8 mouse cellular contexts compared by ENCODE assay signal in the genomic region with DNA sequence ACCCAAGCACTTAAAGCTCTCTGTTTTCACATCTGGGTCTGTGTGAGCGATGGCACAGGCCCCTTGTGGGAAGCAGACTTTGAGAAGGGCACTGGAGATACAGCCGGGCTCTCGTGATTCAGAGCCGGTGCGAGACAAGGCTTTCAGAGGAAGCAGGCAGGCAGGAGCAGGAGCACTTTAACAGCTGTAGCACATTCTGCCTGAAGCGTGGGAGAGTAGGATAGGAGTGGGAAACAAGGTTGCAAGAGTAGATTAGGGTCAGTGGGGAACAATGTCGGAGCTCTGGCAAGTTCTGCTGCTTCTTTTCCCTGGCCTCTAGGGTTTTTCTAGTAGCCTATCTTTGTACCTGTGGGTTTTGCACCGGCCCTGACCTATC. TPM values are rescaled to one million over a fixed set of nuclear protein-coding genes. Genes with fewer than 3 reads are reported as not detected.
A peak's percentile ranks its signal among the peaks of the same experiment; 100 is the strongest.
DNase-seq lines count a peak whose midpoint lies in the region; ATAC-seq lines count a peak whose summit lies in the region.

No protein-coding gene starts in this region.

- 0 out of 2 replicates have a peak, but pooled peaks cover 2% of the 10 kb centered on the region for H3K36me3 ChIP-seq in kidney, embryonic 16.5 days (ENCODE audit: insufficient read depth, low read length)
- no peaks in the 10 kb centered on the region for H3K36me3 ChIP-seq in embryonic facial prominence, embryonic 12.5 days
- no peaks in the 10 kb centered on the region for H3K36me3 ChIP-seq in hindbrain, embryonic 13.5 days
- H3K36me3 ChIP-seq in midbrain, embryonic 12.5 days, result no peaks in the 10 kb centered on the region

- H3K27me3 ChIP-seq in kidney, embryonic 16.5 days (ENCODE audit: insufficient read depth, low read length), result no peaks in the 10 kb centered on the region
- H3K27me3 ChIP-seq in embryonic facial prominence, embryonic 12.5 days, result no peaks in the 10 kb centered on the region
- H3K27me3 ChIP-seq in hindbrain, embryonic 13.5 days, result peaks cover 4% of the 10 kb centered on the region; the same call in 1 of the 2 replicates
- H3K27me3 ChIP-seq in midbrain, embryonic 12.5 days, result peaks cover 15% of the 10 kb centered on the region

- H3K4me3 ChIP-seq in kidney, embryonic 16.5 days (ENCODE audit: low read length), result peak overlapping the region; percentile 47
- peak overlapping the region; percentile 38; the same call in 1 of the 2 replicates for H3K4me3 ChIP-seq in embryonic facial prominence, embryonic 12.5 days
- peak overlapping the region; percentile 41 for H3K4me3 ChIP-seq in hindbrain, embryonic 13.5 days
- H3K4me3 ChIP-seq in midbrain, embryonic 12.5 days, result no peak overlapping the region

- H3K4me1 ChIP-seq in kidney, embryonic 16.5 days (ENCODE audit: insufficient read depth, low read length), result peaks cover 39% of the 10 kb centered on the region
- peaks cover 36% of the 10 kb centered on the region for H3K4me1 ChIP-seq in embryonic facial prominence, embryonic 12.5 days
- H3K4me1 ChIP-seq in hindbrain, embryonic 13.5 days (replicated peaks), result peaks cover 30% of the 10 kb centered on the region
- H3K4me1 ChIP-seq in midbrain, embryonic 12.5 days, result peaks cover 28% of the 10 kb centered on the region

- H3K9me3 ChIP-seq in kidney, embryonic 16.5 days (ENCODE audit: low read length), result no peaks in the 10 kb centered on the region
- H3K9me3 ChIP-seq in embryonic facial prominence, embryonic 12.5 days, result no peaks in the 10 kb centered on the region
- H3K9me3 ChIP-seq in hindbrain, embryonic 13.5 days, result no peaks in the 10 kb centered on the region
- H3K9me3 ChIP-seq in midbrain, embryonic 12.5 days, result no peaks in the 10 kb centered on the region

- intact Hi-C loops in left cerebral cortex, postnatal 25 days (cut with DNase I), result no loop called here

- 0 out of 2 replicates have a peak, but pooled peaks have one; percentile 0 for ATAC-seq in kidney, embryonic 16.5 days (ENCODE audit: low FRiP score, low TSS enrichment)
- no peak for ATAC-seq in embryonic facial prominence, embryonic 12.5 days (ENCODE audit: insufficient number of reproducible peaks, insufficient read depth, low FRiP score, low TSS enrichment)
- ATAC-seq in hindbrain, embryonic 13.5 days (ENCODE audit: low FRiP score), result no peak
- ATAC-seq in midbrain, embryonic 12.5 days (ENCODE audit: low FRiP score, low read depth), result no peak

- WGBS in kidney, embryonic 16.5 days, result 11% methylated on average over 8 of the region's 8 CpGs
- 11% methylated on average over 8 of the region's 8 CpGs for WGBS in embryonic facial prominence, embryonic 12.5 days
- 35% methylated on average over 8 of the region's 8 CpGs for WGBS in hindbrain, embryonic 13.5 days
- 26% methylated on average over 8 of the region's 8 CpGs for WGBS in midbrain, embryonic 12.5 days

- peak overlapping the region; percentile 65; the same call in 1 of the 2 replicates for H3K27ac ChIP-seq in kidney, embryonic 16.5 days (ENCODE audit: low read length)
- H3K27ac ChIP-seq in embryonic facial prominence, embryonic 12.5 days, result 0 out of 2 replicates have a peak overlapping the region, but pooled peaks have one; percentile 60
- no peak overlapping the region for H3K27ac ChIP-seq in hindbrain, embryonic 13.5 days
- H3K27ac ChIP-seq in midbrain, embryonic 12.5 days (replicated peaks), result no peak overlapping the region

- peak overlapping the region; percentile 70 for H3K4me2 ChIP-seq in kidney, embryonic 16.5 days (replicated peaks; ENCODE audit: low read depth, low read length)
- H3K4me2 ChIP-seq in embryonic facial prominence, embryonic 12.5 days (replicated peaks), result peak overlapping the region; percentile 65
- H3K4me2 ChIP-seq in hindbrain, embryonic 13.5 days, result peak overlapping the region; percentile 60
- peak overlapping the region; percentile 52; the same call in 1 of the 2 replicates for H3K4me2 ChIP-seq in midbrain, embryonic 12.5 days (replicated peaks)

- DNase-seq in kidney, adult 18-20 months, result no peak
- DNase-seq in spleen, postnatal 4 days (ENCODE audit: low spot score in 2 of 2), result no peak
- no peak for DNase-seq in spleen, adult 18-20 months
- no peak for DNase-seq in left cerebral cortex, postnatal 25 days (ENCODE audit: low spot score in 2 of 2)

- H3K9ac ChIP-seq in kidney, embryonic 16.5 days (replicated peaks; ENCODE audit: low read length), result peak overlapping the region; percentile 60
- no peak overlapping the region for H3K9ac ChIP-seq in embryonic facial prominence, embryonic 12.5 days
- H3K9ac ChIP-seq in hindbrain, embryonic 13.5 days, result no peak overlapping the region
- no peak overlapping the region for H3K9ac ChIP-seq in midbrain, embryonic 12.5 days (replicated peaks)

RNA-seq across cellular contexts. Expression of gene Wbp4, which starts 5.3 kb away (rescaled TPM):
- 37.0 and 39.1 TPM in 2 replicates for polyA plus RNA-seq in kidney, embryonic 16.5 days (2015; fragmentation: Nextera tagmentation; extraction: Ambion mirVana)
- 51.1 and 54.1 TPM in 2 replicates for polyA plus RNA-seq in embryonic facial prominence, embryonic 12.5 days (2016; fragmentation: Nextera tagmentation; extraction: Ambion mirVana)
- 43.9 and 46.1 TPM in 2 replicates for polyA plus RNA-seq in hindbrain, embryonic 13.5 days (2015; fragmentation: Nextera tagmentation; extraction: Ambion mirVana)
- 49.7 and 55.1 TPM in 2 replicates for polyA plus RNA-seq in midbrain, embryonic 12.5 days (2016; fragmentation: Nextera tagmentation; extraction: Ambion mirVana)
- total RNA-seq in left cerebral cortex, postnatal 25 days (2021), result 10 to 100 TPM; 46.2 to 48.4 TPM

RNA-seq across cellular contexts. Expression of gene Elf1, which starts 5.6 kb away (rescaled TPM):
- 10.2 and 10.3 TPM in 2 replicates for polyA plus RNA-seq in kidney, embryonic 16.5 days (2015; fragmentation: Nextera tagmentation; extraction: Ambion mirVana)
- polyA plus RNA-seq in embryonic facial prominence, embryonic 12.5 days (2016; fragmentation: Nextera tagmentation; extraction: Ambion mirVana), result 12.4 and 12.7 TPM in 2 replicates
- polyA plus RNA-seq in hindbrain, embryonic 13.5 days (2015; fragmentation: Nextera tagmentation; extraction: Ambion mirVana), result 3.8 and 3.9 TPM in 2 replicates
- 7.1 and 7.4 TPM in 2 replicates for polyA plus RNA-seq in midbrain, embryonic 12.5 days (2016; fragmentation: Nextera tagmentation; extraction: Ambion mirVana)
- 1 to 10 TPM; 4.1 to 4.4 TPM for total RNA-seq in left cerebral cortex, postnatal 25 days (2021)

RNA-seq across cellular contexts. Expression of gene Kbtbd6, which starts 35.0 kb away (rescaled TPM):
- 3.1 and 4.0 TPM in 2 replicates for polyA plus RNA-seq in kidney, embryonic 16.5 days (2015; fragmentation: Nextera tagmentation; extraction: Ambion mirVana)
- 3.8 and 4.0 TPM in 2 replicates for polyA plus RNA-seq in embryonic facial prominence, embryonic 12.5 days (2016; fragmentation: Nextera tagmentation; extraction: Ambion mirVana)
- polyA plus RNA-seq in hindbrain, embryonic 13.5 days (2015; fragmentation: Nextera tagmentation; extraction: Ambion mirVana), result 1.5 and 1.6 TPM in 2 replicates
- 5.0 and 5.2 TPM in 2 replicates for polyA plus RNA-seq in midbrain, embryonic 12.5 days (2016; fragmentation: Nextera tagmentation; extraction: Ambion mirVana)
- total RNA-seq in left cerebral cortex, postnatal 25 days (2021), result 1 to 10 TPM; 1.3 to 1.6 TPM

Comparison
In these comparisons a context has a peak if more than half of its experiments do, and no peak if none do; other contexts are left out.
1. H3K27ac ChIP-seq: peak in kidney, embryonic 16.5 days (single experiment) and embryonic facial prominence, embryonic 12.5 days (single experiment); none in hindbrain, embryonic 13.5 days (single experiment) and midbrain, embryonic 12.5 days (single experiment).
2. Peak in every context shown above with its lines, with median percentiles within 50 percentile points of each other: H3K4me2 ChIP-seq.